Mouse (Mus musculus) mouse trophoblast stem cell (cell line): ENCODE measurements around the gene Adamts7.

Experiments used
- in situ Hi-C, 2 experiments: fragments of 300-500 bp; cut with MseI, MboI; formaldehyde crosslinking; loops; 2 replicates in 1 of 2; 3 replicates in 1 of 2; pipeline ENCODE4 v1.15.1; 2025

The Adamts7 gene

DNA sequence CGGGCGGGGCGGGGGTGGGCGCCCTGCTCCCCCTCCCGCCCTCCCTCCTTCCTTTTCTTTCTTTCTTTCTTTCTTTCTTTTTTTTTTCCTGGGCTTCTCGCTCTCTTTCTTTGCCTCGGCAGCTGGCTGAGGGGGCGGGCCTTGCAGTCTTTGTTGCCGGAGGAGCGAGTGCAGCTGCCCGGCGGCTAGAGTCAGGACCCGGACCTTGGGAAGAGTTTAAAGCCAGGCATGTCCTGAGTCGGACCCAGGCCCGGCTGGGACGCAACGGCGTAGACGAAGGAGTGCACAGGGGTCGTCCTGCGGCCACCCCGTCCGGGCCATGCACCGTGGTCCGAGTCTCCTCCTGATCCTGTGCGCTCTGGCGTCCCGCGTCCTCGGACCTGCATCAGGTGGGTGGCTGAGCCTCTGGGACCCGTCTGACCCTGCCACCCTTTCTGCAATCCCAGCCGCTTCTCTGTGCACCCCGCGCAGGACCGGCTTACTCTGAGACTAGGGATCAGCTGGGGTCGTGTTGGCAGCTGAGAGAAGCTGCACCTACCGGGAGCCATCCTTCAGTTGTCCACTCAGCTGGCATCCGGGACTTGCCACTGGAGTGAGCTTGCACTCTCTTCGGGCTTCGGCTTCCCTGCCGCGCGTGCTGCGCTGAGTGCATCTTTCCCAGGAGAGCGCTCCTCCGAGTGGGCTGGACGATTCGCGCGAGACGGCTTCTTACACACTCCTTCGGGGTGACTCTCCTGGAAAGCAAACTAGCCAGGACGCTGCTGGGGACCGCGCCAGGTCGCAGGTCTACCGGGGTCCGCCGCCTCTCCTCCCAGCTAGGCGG lies at the start of gene Adamts7:
Gene Adamts7 (plus strand): TSS at position 144 of the 823 bp plus-strand sequence.
- in situ Hi-C loops = no loop called here

- in situ Hi-C loops = no loop called here
Observed at GRCm38 (mm10) chr9:90113151-90113550, 49.7 kb upstream of the Adamts7 start.

DNA sequence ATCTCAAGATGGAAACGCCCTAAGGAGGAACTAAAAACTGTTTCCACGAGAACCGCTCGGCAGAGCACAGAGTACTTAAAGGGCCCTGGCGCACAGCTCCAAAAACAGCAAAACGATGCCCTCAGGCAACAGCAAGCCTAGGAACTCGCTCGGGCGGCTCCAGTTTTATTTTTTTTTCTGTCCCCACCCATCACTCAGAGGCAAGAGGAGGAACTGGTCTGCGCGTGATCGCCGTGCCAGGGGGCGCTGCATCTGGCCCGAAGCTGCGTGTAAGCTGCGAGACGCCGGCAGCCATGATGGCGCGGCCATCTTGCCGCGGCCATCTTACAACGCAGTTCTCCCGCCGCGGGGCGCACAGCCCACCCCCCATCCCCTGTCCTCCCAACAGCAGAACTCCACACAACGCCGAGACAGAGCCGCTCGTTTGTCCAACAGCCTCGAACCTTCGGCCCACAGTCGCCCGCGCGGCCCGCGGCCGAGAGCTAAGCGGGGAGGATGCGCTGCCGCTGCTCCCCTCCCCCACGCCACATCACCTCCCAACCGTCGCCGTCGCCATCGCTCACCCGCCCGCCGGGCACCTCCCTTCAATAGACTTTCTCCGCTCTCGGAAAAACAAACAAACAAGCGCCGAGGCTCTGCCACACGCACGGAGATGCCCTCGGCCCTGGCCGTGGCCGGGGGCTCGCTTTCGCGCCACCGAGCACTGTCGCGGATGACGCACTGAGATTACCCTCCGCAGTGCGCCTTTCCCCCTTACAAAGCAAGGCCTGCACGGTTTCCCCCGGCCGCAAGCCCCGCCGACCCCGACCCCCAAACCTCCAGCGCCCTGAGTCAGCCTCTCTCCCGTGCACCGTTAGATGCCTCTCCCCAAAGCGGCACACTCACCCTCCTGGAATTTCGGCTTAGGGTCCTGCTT lies 49.0 kb upstream of the Adamts7 start:
- in situ Hi-C loops = no loop called here

GRCm38 (mm10) chr9:90114567-90115307 lies 48.1 kb upstream of the Adamts7 start, which contains the start of gene Morf4l1:
TSS of gene Morf4l1 (minus strand) at chr9:90114774.
- in situ Hi-C loops = no loop called here

DNA sequence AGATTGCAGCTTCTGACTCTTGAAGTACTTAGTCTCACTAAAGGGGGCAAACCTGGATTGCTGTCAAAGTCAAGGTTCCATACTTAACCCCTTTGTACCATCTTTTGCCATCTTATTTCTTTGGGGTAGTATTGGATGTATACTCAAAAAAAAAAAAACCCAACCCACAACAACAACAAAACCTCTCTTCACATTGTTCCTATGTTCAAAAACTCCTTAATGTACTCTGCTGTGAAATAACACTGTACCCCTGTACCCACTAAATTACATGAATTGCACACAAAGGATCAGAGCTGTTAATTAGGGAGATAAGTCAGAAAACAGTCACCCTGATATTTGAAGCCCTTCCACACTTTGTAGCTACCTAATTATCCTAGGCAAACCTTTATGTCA lies 47.6 kb upstream of the Adamts7 start:
- in situ Hi-C loops = no loop called here

- in situ Hi-C loops = no loop called here
Observed at GRCm38 (mm10) chr9:90117234-90117633, 45.6 kb upstream of the Adamts7 start.

DNA sequence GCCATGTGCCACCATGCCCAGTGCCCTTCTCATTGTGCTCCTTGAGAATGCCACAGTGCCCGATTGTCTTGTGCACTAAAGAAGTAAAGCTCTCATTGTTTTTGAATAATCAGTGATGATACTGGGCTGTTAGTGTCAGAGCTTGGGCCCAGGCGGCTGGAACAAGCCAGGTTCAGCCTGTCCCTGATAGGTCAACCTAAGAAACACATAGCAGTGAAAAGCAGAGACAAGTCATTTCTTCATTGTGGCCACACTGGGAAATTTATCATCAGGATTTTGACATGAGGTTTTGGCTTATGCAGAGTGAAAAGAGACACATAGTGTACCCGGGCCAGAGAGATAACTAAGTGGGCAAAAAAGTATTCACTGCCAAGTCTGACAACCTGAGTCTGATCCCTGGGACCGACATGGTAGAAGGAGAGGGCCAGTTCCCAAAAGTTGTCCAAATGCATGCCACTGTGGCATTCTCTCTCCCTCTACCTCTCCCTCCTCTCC lies 40.6 kb upstream of the Adamts7 start:
- in situ Hi-C loops = no loop called here

DNA sequence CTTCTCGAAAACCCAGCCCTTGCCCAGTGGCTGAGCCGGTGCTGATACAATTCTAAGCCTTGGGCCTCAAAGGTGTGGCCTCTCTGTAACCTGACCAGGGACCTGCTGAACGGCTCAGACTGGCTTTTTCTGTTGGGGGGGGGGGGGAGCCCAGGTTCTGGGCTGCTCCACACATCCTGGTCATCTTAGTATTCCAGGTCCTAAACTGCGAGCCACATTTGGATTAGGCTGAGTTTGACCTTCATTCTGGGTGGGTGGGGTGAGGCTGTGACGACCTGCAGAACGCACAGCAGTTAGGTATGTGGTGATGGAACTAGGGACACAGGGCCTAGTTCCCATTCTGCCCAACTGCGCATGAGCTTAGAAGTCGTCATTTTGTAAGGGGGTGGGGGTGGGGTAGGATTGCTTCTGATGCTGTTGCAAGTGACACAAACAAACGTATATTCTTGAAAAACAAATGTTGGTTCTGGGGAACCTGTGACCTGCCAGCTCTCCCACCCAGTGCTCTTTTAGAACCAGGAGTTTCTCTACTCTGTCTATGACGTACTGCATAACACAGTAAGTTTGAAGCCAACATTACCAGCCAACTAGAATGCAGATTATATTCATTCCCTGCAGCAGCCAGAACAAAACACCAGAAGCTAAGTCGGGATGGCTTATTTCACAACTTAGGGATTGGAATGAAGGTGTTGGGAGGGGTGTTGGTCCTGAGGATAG lies 38.6 kb upstream of the Adamts7 start:
- in situ Hi-C loops = no loop called here

GRCm38 (mm10) chr9:90124873-90125245 lies 38.0 kb upstream of the Adamts7 start:
- in situ Hi-C loops = no loop called here

- in situ Hi-C loops = no loop called here
Observed at GRCm38 (mm10) chr9:90125416-90126099, 37.3 kb upstream of the Adamts7 start.

DNA sequence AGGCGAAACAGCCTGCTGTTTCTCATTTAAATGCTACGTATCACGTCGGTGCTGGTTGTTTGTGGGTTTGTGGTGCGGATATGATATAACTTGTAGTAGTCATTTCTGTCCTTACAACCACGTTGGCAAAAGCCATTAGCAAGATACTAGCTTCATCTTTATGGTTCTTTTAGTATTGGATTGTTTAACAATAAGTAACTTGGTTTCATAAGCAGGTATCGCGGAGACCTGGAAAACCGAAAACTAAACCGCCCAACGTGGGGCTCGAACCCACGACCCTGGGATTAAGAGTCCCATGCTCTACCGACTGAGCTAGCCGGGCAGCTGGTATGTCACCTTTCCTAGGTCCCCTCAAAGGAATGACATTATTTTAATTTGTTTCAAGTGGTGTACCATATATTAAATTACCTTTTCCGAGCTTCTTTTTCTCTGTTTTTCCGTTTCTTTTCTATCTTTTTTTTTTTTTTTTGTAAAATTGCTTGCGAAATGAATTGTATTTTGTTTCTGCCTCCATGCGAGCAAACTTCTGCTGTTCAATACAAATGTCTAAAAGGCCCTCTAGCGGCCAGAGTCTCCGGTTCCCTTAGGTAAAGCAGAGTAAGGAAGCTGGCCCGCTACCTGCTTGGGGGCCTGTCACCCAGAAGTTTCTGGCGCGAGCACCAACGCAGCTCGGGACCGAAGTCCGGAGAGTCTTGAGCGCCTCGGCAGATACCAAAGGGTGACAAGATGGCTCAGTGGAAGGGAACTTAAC lies 36.4 kb upstream of the Adamts7 start:
- in situ Hi-C loops = no loop called here

DNA sequence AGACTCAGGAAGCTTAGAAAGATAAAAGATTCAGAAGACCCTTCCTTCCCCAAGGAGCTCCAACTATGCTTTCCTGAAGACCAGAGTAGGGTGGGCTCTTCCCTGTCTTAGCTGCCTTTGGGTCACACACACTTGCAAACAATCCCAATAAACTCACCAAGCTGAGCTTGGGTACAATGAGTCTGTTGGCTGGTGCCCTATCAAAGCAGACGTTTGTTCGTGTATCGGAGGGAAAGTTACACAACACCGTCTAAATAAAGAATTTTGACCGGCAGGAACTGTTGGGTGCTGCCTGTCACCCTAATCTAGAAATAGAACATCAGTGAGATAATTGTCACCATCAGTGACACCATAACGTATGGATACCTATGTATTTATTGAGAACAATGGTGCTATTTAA lies 35.7 kb upstream of the Adamts7 start:
- in situ Hi-C loops = no loop called here

GRCm38 (mm10) chr9:90128636-90129201 lies 34.1 kb upstream of the Adamts7 start:
- in situ Hi-C loops = no loop called here

GRCm38 (mm10) chr9:90133562-90134355 lies 29.1 kb upstream of the Adamts7 start:
- in situ Hi-C loops = no loop called here

DNA sequence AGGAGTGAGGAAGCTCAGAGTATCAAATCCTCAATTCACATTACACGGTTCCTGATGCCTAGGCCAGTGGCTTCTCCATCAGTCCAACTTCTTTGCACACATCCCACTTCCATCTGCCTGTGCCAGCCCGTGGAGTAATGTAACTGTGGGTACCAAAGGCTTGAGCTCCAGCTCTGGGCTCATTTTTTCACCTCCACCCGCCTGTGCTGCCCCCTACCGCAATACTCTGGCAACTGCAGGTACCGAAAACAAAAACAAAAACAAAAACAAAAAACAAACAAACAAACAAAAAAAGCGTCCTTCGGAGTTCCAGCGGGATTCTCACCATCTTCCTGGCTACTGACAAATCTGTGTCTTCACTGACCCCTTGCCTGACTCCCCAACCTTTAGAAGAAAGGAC lies 27.4 kb upstream of the Adamts7 start:
- in situ Hi-C loops = no loop called here

GRCm38 (mm10) chr9:90135963-90136677 lies 26.7 kb upstream of the Adamts7 start:
- in situ Hi-C loops = no loop called here

- in situ Hi-C loops = no loop called here
Observed at GRCm38 (mm10) chr9:90136678-90136965, 26.2 kb upstream of the Adamts7 start.

DNA sequence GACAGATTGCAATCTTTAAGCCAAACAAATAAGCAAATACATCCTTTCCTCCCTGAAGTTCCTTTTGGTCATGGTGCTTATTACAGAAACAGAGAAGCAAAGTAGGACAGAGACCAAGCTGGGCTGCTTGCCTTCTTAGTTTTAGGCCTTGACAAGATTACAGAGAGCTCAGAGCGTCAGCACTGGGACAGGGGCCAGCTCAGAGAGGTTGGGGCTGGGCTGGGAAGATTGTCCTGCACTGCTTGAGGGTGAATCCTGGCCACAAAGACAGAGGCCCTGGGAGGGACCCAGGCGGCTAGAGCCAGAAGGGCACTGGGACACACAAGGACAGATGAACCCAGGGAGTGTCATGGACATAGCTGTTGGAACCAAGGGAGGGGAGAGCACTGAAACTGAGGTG lies 17.1 kb upstream of the Adamts7 start:
- in situ Hi-C loops = no loop called here
